Mouse (Mus musculus) kidney, postnatal 10 days (tissue): ENCODE results near the gene Arl4d.
A peak's percentile ranks its signal among the peaks of the same experiment; 100 is the strongest.
"Not testable (repeated sequence)": the region's sequence is repeated elsewhere in the genome, so short reads cannot be mapped to it uniquely, and the experiment has no call there.

ENCODE experiments used
- DNase-seq: peaks from one replicate; pipeline ENCODE4 v3.0.0; 2021; ENCODE audit warnings: mixed read lengths

The Arl4d gene

GRCm38 (mm10) chr11:101646283-101646794, 19.0 kb upstream of the Arl4d start:
- DNase-seq, result not testable (repeated sequence)

GRCm38 (mm10) chr11:101647093-101647492, 18.2 kb upstream of the Arl4d start:
- not testable (repeated sequence) for DNase-seq

GRCm38 (mm10) chr11:101656356-101656755, 9.0 kb upstream of the Arl4d start:
- no peak for DNase-seq

GRCm38 (mm10) chr11:101657528-101657885, 7.8 kb upstream of the Arl4d start:
- DNase-seq, result no peak

GRCm38 (mm10) chr11:101657886-101658750, 7.2 kb upstream of the Arl4d start:
- peak; percentile 89 for DNase-seq

- peak; percentile 77 for DNase-seq
Measured at GRCm38 (mm10) chr11:101658751-101659558, 6.4 kb upstream of the Arl4d start.

GRCm38 (mm10) chr11:101661191-101661590, 4.2 kb upstream of the Arl4d start:
- DNase-seq, result no peak

- DNase-seq, result no peak
Measured at GRCm38 (mm10) chr11:101661786-101662185, 3.6 kb upstream of the Arl4d start.

- no peak for DNase-seq
Measured at GRCm38 (mm10) chr11:101663229-101664027, 1.9 kb upstream of the Arl4d start.

GRCm38 (mm10) chr11:101665636-101665992, 273 bp downstream of the Arl4d start:
- no peak for DNase-seq

- DNase-seq, result peak; percentile 49
Measured at GRCm38 (mm10) chr11:101666626-101667345, 1.4 kb downstream of the Arl4d start.

GRCm38 (mm10) chr11:101667871-101668532, 2.7 kb downstream of the Arl4d start:
- DNase-seq, result peak; percentile 71

GRCm38 (mm10) chr11:101668546-101669261, 3.4 kb downstream of the Arl4d start:
- DNase-seq, result peak; percentile 64

GRCm38 (mm10) chr11:101670334-101670733, 5.0 kb downstream of the Arl4d start:
- DNase-seq, result no peak

- DNase-seq, result no peak
Measured at GRCm38 (mm10) chr11:101671255-101671654, 5.9 kb downstream of the Arl4d start.

- peak; percentile 56 for DNase-seq
Measured at GRCm38 (mm10) chr11:101673010-101673642, 7.8 kb downstream of the Arl4d start.

- DNase-seq, result no peak
Measured at GRCm38 (mm10) chr11:101674106-101674505, 8.8 kb downstream of the Arl4d start.

GRCm38 (mm10) chr11:101675349-101675748, 10.0 kb downstream of the Arl4d start:
- peak; percentile 55 for DNase-seq

- no peak for DNase-seq
Measured at GRCm38 (mm10) chr11:101677655-101678054, 12.3 kb downstream of the Arl4d start.

- DNase-seq, result no peak
Measured at GRCm38 (mm10) chr11:101678770-101679169, 13.4 kb downstream of the Arl4d start.
